Mouse (Mus musculus) olfactory bulb, adult 2 months (tissue): ENCODE measurements around the gene Sfmbt2. TPM values are rescaled to one million over a fixed set of nuclear protein-coding genes. Genes with fewer than 3 reads are reported as not detected.

ENCODE experiments used
- H3K27ac ChIP-seq: fragments of 200-500 bp; 2 replicates; pipeline ENCODE4 v1.5.1; 2012; ENCODE audit warnings: low read depth, low read length; ENCODE audit not compliant: insufficient read depth
- H3K4me1 ChIP-seq: fragments of 200-500 bp; 2 replicates; pipeline ENCODE4 v1.6.1; 2012; ENCODE audit warnings: low read length; ENCODE audit not compliant: control insufficient read depth, insufficient read depth
- H3K4me3 ChIP-seq: fragments of 200-500 bp; 2 replicates; pipeline ENCODE4 v1.5.1; 2012; ENCODE audit warnings: mild to moderate bottlenecking, low read depth, low read length, moderate library complexity; ENCODE audit not compliant: insufficient read depth
- CTCF ChIP-seq: fragments of 200-500 bp; IDR thresholded peaks from 2 replicates; pipeline ENCODE4 v1.5.1; 2012; ENCODE audit warnings: low read depth, mild to moderate bottlenecking, low read length, moderate library complexity; ENCODE audit not compliant: insufficient read depth
- POLR2A ChIP-seq: fragments of 200-500 bp; IDR thresholded peaks from 2 replicates; pipeline ENCODE4 v1.6.1; 2012; ENCODE audit warnings: mild to moderate bottlenecking, low read depth, low read length, moderate library complexity; ENCODE audit not compliant: insufficient read depth
- WGBS: fragments of 180-500 bp; shearing (Covaris S2); methylation state at CpG from one replicate; pipeline ENCODE4 v1.1.7; 2018; 5-methylcytosine and 5-hydroxymethylcytosine counted together
- polyA plus RNA-seq: library from polyadenylated mRNA; stranded (reverse); fragments of >200 nt; gene quantifications from 2 replicates; pipeline ENCODE4 v1.2.4, GENCODE M21; 2012; ENCODE audit warnings: low replicate concordance; ENCODE audit not compliant: missing spikeins, insufficient read depth, insufficient read length

Sfmbt2 gene
- polyA plus RNA-seq, 1 experiment: not detected

- no peak overlapping the region for H3K4me3 ChIP-seq
- 51% methylated on average over 7 of the region's 7 CpGs for WGBS
- H3K4me1 ChIP-seq: no peaks in the 10 kb centered on the region
- no peak overlapping the region for H3K27ac ChIP-seq
- TF ChIP-seq CTCF: no peak
- no peak for TF ChIP-seq POLR2A
Observed at GRCm38 (mm10) chr2:10390791-10391190, 20.5 kb downstream of the Sfmbt2 start.

DNA sequence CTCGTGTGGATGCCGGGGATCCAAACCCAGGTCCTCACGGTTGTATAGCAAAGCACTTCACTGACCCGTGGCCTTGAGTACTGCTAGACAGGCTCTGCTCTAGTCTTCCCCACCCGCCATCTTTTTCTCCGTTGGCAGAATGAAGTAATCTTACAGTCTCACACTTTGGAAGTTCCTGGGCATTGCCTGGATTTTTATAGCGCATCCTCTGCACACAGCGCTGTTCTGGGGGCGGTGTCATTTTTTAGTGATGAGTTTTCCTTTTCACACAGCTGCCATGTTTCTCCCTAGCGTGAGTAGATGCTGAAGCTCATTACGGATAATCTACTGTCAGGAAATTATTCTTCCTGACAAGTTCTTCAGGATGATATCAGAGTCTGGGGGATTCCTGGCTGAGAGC is 24.8 kb downstream of the Sfmbt2 start:
- WGBS: 92% methylated on average over 11 of the region's 11 CpGs
- Histone ChIP-seq H3K4me3 (no peak overlapping the region), H3K27ac (no peak overlapping the region), H3K4me1 (no peaks in the 10 kb centered on the region)
- TF ChIP-seq CTCF: no peak
- TF ChIP-seq POLR2A: no peak

- 86% methylated on average over 9 of the region's 9 CpGs for WGBS
- TF ChIP-seq POLR2A (no peak), CTCF (no peak)
- H3K27ac ChIP-seq: no peak overlapping the region
Observed at GRCm38 (mm10) chr2:10397790-10398189, 27.5 kb downstream of the Sfmbt2 start.

DNA sequence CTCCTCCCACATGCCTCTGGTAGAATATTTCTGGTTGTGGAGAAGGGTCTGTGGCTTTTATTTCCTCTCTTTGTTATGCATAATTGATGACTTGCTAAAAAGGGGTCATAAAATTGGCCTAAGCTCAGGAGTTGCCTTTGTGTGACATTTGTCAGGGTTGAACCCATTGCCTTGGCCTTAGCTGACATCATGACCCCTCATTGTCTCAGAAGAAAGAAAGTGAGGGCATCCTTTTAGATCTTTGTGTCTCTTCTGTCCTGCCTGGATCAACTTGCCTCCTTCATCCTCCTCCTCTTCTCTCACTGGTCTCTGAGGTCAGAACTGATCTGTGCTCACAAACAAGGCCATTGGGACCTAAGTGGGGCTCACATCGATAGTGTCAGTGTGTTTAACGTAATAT is 35.8 kb downstream of the Sfmbt2 start:
- Histone ChIP-seq H3K4me3 (no peak overlapping the region), H3K4me1 (no peaks in the 10 kb centered on the region), H3K27ac (no peak overlapping the region)
- TF ChIP-seq CTCF: no peak
- WGBS: 87% methylated on average over 2 of the region's 2 CpGs

More at GRCm38 (mm10) chr2:10397790-10398189, 27.5 kb downstream of the Sfmbt2 start:
- Histone ChIP-seq H3K4me3 (no peak overlapping the region), H3K4me1 (no peaks in the 10 kb centered on the region)

GRCm38 (mm10) chr2:10409422-10409821 is 39.1 kb downstream of the Sfmbt2 start:
- no peak overlapping the region for H3K27ac ChIP-seq
- TF ChIP-seq POLR2A (no peak), CTCF (no peak)
- no peak overlapping the region for H3K4me3 ChIP-seq
- no peaks in the 10 kb centered on the region for H3K4me1 ChIP-seq
- 79% methylated on average over 13 of the region's 13 CpGs for WGBS

DNA sequence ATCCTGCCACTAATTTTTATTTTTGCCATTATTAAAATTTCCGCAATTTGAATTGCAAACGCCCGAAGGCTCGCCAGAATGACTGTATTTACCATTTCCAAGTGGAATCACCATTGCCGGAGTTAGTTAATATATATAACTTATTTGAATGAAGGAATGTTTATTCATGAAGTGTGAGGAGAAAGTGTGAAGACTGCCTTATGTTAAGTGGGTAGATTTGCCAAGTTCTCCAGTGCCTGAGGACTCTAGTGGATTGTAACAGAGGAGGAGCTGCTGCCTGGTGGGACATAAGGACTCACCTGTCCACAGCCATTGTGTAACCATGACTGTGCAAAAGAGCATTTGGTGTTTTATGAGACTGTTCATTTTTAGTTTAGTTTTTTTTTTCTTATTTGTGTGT is 39.8 kb downstream of the Sfmbt2 start:
- no peaks in the 10 kb centered on the region for H3K4me1 ChIP-seq
- TF ChIP-seq POLR2A: no peak
- no peak for TF ChIP-seq CTCF
- H3K27ac ChIP-seq: no peak overlapping the region
- no peak overlapping the region for H3K4me3 ChIP-seq
- WGBS: 87% methylated on average over 5 of the region's 5 CpGs

- Histone ChIP-seq H3K4me3 (no peak overlapping the region), H3K27ac (no peak overlapping the region), H3K4me1 (no peaks in the 10 kb centered on the region)
- WGBS: 82% methylated on average over 6 of the region's 6 CpGs
- TF ChIP-seq POLR2A (no peak), CTCF (no peak)
Observed at GRCm38 (mm10) chr2:10420944-10421420, 50.7 kb downstream of the Sfmbt2 start.

DNA sequence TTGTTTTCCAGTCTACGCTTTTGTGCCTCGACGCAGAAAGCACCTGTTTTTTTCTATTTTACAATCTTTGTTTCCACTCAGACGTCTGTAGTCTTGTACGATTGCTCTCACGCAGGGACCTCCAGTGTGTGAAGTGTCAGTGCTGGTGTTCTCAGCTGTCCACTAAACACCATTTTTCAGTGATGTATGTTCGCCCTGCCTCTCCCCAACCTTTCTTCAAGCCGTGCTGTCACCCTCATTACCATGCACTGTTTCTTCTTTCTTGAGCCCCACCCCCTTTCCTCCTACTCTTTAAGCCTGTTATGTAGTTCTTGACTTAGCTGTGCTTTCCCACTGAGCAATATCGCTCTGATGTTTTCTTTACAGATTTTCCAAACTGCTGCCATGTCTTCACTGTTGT is 67.0 kb downstream of the Sfmbt2 start:
- no peak overlapping the region for H3K4me3 ChIP-seq
- H3K27ac ChIP-seq: no peak overlapping the region
- TF ChIP-seq POLR2A: no peak
- TF ChIP-seq CTCF: no peak
- 31% methylated on average over 9 of the region's 9 CpGs for WGBS
- peaks cover 4% of the 10 kb centered on the region; the same call in 1 of the 2 replicates for H3K4me1 ChIP-seq

- WGBS: 77% methylated on average over 9 of the region's 9 CpGs
- no peak overlapping the region for H3K4me3 ChIP-seq
- TF ChIP-seq POLR2A (no peak), CTCF (no peak)
- no peak overlapping the region for H3K27ac ChIP-seq
- H3K4me1 ChIP-seq: peaks cover 4% of the 10 kb centered on the region; the same call in 1 of the 2 replicates
Observed at GRCm38 (mm10) chr2:10441811-10442210, 71.5 kb downstream of the Sfmbt2 start.

- 23% methylated on average over 3 of the region's 3 CpGs for WGBS
- TF ChIP-seq CTCF (no peak), POLR2A (no peak)
- H3K4me1 ChIP-seq: peaks cover 3% of the 10 kb centered on the region; the same call in 1 of the 2 replicates
- H3K27ac ChIP-seq: no peak overlapping the region
- H3K4me3 ChIP-seq: no peak overlapping the region
Observed at GRCm38 (mm10) chr2:10453577-10453976, 83.3 kb downstream of the Sfmbt2 start.
